Mouse (Mus musculus) midbrain, embryonic 10.5 days (tissue): ENCODE measurements around the gene Hpdl. TPM values are rescaled to one million over a fixed set of nuclear protein-coding genes. Genes with fewer than 3 reads are reported as not detected.
"Not testable (repeated sequence)": the region's sequence is repeated elsewhere in the genome, so short reads cannot be mapped to it uniquely, and the experiment has no call there.

Source experiments
- DNase-seq: peaks from one replicate; pipeline ENCODE4 v3.0.0-alpha.2; 2017; ENCODE audit warnings: low spot score
- H3K27ac ChIP-seq: fragments of 300-500 bp; sonication (generic); replicated peaks from 2 replicates; pipeline ENCODE4 v1.5.1; 2016; ENCODE audit warnings: mild to moderate bottlenecking
- H3K27me3 ChIP-seq: fragments of 300-500 bp; sonication (generic); 2 replicates; pipeline ENCODE4 v1.6.1; 2016; ENCODE audit warnings: low read depth, mild to moderate bottlenecking; ENCODE audit not compliant: poor library complexity, severe bottlenecking
- H3K36me3 ChIP-seq: fragments of 300-500 bp; sonication (generic); 2 replicates; pipeline ENCODE4 v1.6.1; 2016; ENCODE audit warnings: mild to moderate bottlenecking, moderate library complexity
- H3K4me1 ChIP-seq: fragments of 300-500 bp; sonication (generic); 2 replicates; pipeline ENCODE4 v1.6.1; 2016
- H3K4me3 ChIP-seq: fragments of 300-500 bp; sonication (generic); 2 replicates; pipeline ENCODE4 v1.5.1; 2016; ENCODE audit warnings: mild to moderate bottlenecking, moderate library complexity
- H3K9me3 ChIP-seq: fragments of 300-500 bp; sonication (generic); replicated peaks from 2 replicates; pipeline ENCODE4 v1.6.1; 2016; ENCODE audit warnings: mild to moderate bottlenecking
- WGBS: fragments of 180-500 bp; shearing (Covaris S2); methylation state at CpG from one replicate; pipeline ENCODE4 v1.1.7; 2016; 5-methylcytosine and 5-hydroxymethylcytosine counted together
- polyA plus RNA-seq: library from polyadenylated mRNA; unstranded; fragments of >200 nt; fragmentation: Nextera tagmentation; extraction: Ambion mirVana; gene quantifications from 2 replicates; pipeline ENCODE4 v1.2.1, GENCODE M21; 2016

Gene Hpdl
- 1.0 and 1.2 TPM in 2 replicates for polyA plus RNA-seq

- Histone ChIP-seq H3K9me3 (no peaks in the 10 kb centered on the region), H3K27me3 (peaks cover 42% of the 10 kb centered on the region), H3K27ac (peak within 1 kb of the TSS; percentile 71), H3K4me3 (peak within 1 kb of the TSS; percentile 55), H3K36me3 (peaks cover 19% of the 10 kb centered on the region), H3K4me1 (peaks cover 37% of the 10 kb centered on the region)
- 11% methylated on average over 9 of the region's 9 CpGs for WGBS
- no peak for DNase-seq
Observed at GRCm38 (mm10) chr4:116821694-116822016, at the start of gene Hpdl. Hpdl (minus strand) TSS chr4:116821707.

GRCm38 (mm10) chr4:116869898-116870297 lies 48.4 kb upstream of the Hpdl start:
- Histone ChIP-seq H3K36me3 (no peaks in the 10 kb centered on the region), H3K4me1 (no peaks in the 10 kb centered on the region), H3K4me3 (no peak overlapping the region), H3K27ac (no peak overlapping the region), H3K9me3 (no peaks in the 10 kb centered on the region), H3K27me3 (no peaks in the 10 kb centered on the region)
- 77% methylated on average over 3 of the region's 3 CpGs for WGBS
- no peak for DNase-seq

- DNase-seq, result no peak
- Histone ChIP-seq H3K27me3 (no peaks in the 10 kb centered on the region), H3K4me1 (no peaks in the 10 kb centered on the region), H3K9me3 (no peaks in the 10 kb centered on the region), H3K27ac (no peak overlapping the region), H3K4me3 (no peak overlapping the region), H3K36me3 (no peaks in the 10 kb centered on the region)
- WGBS, result 77% methylated on average over 8 of the region's 8 CpGs
Observed at GRCm38 (mm10) chr4:116862023-116862422, 40.5 kb upstream of the Hpdl start.

GRCm38 (mm10) chr4:116859711-116860110 lies 38.2 kb upstream of the Hpdl start:
- 79% methylated on average over 5 of the region's 5 CpGs for WGBS
- Histone ChIP-seq H3K9me3 (no peaks in the 10 kb centered on the region), H3K4me1 (peaks cover 10% of the 10 kb centered on the region), H3K4me3 (no peak overlapping the region), H3K27ac (no peak overlapping the region), H3K27me3 (no peaks in the 10 kb centered on the region), H3K36me3 (no peaks in the 10 kb centered on the region)
- no peak for DNase-seq

GRCm38 (mm10) chr4:116857203-116857602 lies 35.7 kb upstream of the Hpdl start:
- peaks cover 25% of the 10 kb centered on the region for H3K4me1 ChIP-seq
- H3K4me3 ChIP-seq, result no peak overlapping the region
- no peaks in the 10 kb centered on the region for H3K27me3 ChIP-seq
- no peaks in the 10 kb centered on the region for H3K36me3 ChIP-seq
- no peak overlapping the region for H3K27ac ChIP-seq
- DNase-seq, result no peak
- no peaks in the 10 kb centered on the region for H3K9me3 ChIP-seq
- 87% methylated on average over 10 of the region's 10 CpGs for WGBS

GRCm38 (mm10) chr4:116854286-116854685 lies 32.8 kb upstream of the Hpdl start:
- Histone ChIP-seq H3K27me3 (no peaks in the 10 kb centered on the region), H3K9me3 (no peaks in the 10 kb centered on the region), H3K4me3 (no peak overlapping the region), H3K27ac (peak overlapping the region; percentile 60), H3K4me1 (peaks cover 25% of the 10 kb centered on the region), H3K36me3 (no peaks in the 10 kb centered on the region)
- peak; percentile 32 for DNase-seq
- WGBS, result 16% methylated on average over 2 of the region's 2 CpGs

GRCm38 (mm10) chr4:116849901-116850300 lies 28.4 kb upstream of the Hpdl start:
- Histone ChIP-seq H3K4me1 (peaks cover 17% of the 10 kb centered on the region), H3K27me3 (no peaks in the 10 kb centered on the region), H3K27ac (no peak overlapping the region), H3K9me3 (no peaks in the 10 kb centered on the region), H3K4me3 (no peak overlapping the region), H3K36me3 (no peaks in the 10 kb centered on the region)
- DNase-seq, result no peak
- 89% methylated on average over 3 of the region's 3 CpGs for WGBS

- DNase-seq, result no peak
- WGBS, result 92% methylated on average over 3 of the region's 3 CpGs
- H3K36me3 ChIP-seq, result no peaks in the 10 kb centered on the region
- H3K9me3 ChIP-seq, result no peaks in the 10 kb centered on the region
- peaks cover 4% of the 10 kb centered on the region for H3K4me1 ChIP-seq
- no peak overlapping the region for H3K27ac ChIP-seq
- peaks cover 7% of the 10 kb centered on the region for H3K27me3 ChIP-seq
- no peak overlapping the region for H3K4me3 ChIP-seq
Observed at GRCm38 (mm10) chr4:116844324-116844723, 22.8 kb upstream of the Hpdl start.

- 93% methylated on average over 6 of the region's 6 CpGs for WGBS
- no peak for DNase-seq
- Histone ChIP-seq H3K4me1 (peaks cover 13% of the 10 kb centered on the region), H3K4me3 (no peak overlapping the region), H3K27me3 (peaks cover 11% of the 10 kb centered on the region), H3K27ac (no peak overlapping the region), H3K9me3 (no peaks in the 10 kb centered on the region), H3K36me3 (no peaks in the 10 kb centered on the region)
Observed at GRCm38 (mm10) chr4:116840841-116841240, 19.3 kb upstream of the Hpdl start.

- Histone ChIP-seq H3K4me1 (peaks cover 13% of the 10 kb centered on the region), H3K27me3 (peaks cover 11% of the 10 kb centered on the region), H3K4me3 (peak overlapping the region; percentile 12; the same call in 1 of the 2 replicates)
- WGBS, result 41% methylated on average over 23 of the region's 29 CpGs
- not testable (repeated sequence) for H3K36me3 ChIP-seq, DNase-seq, H3K27ac ChIP-seq, H3K9me3 ChIP-seq
Observed at GRCm38 (mm10) chr4:116840096-116840495, 18.6 kb upstream of the Hpdl start.

- DNase-seq, result peak; percentile 31
- H3K27ac ChIP-seq, result 0 out of 2 replicates have a peak overlapping the region, but pooled peaks have one; percentile 42
- H3K9me3 ChIP-seq, result no peaks in the 10 kb centered on the region
- H3K4me3 ChIP-seq, result no peak overlapping the region
- no peaks in the 10 kb centered on the region for H3K36me3 ChIP-seq
- peaks cover 13% of the 10 kb centered on the region for H3K4me1 ChIP-seq
- H3K27me3 ChIP-seq, result peaks cover 11% of the 10 kb centered on the region
- WGBS, result 17% methylated on average over 2 of the region's 2 CpGs
Observed at GRCm38 (mm10) chr4:116838999-116839398, 17.5 kb upstream of the Hpdl start.

- WGBS, result 13% methylated on average over 6 of the region's 6 CpGs
- no peaks in the 10 kb centered on the region for H3K9me3 ChIP-seq
- H3K4me1 ChIP-seq, result peaks cover 47% of the 10 kb centered on the region
- H3K36me3 ChIP-seq, result no peaks in the 10 kb centered on the region
- no peaks in the 10 kb centered on the region for H3K27me3 ChIP-seq
- H3K27ac ChIP-seq, result peak overlapping the region; percentile 84
- peak; percentile 60 for DNase-seq
- peak overlapping the region; percentile 10; the same call in 1 of the 2 replicates for H3K4me3 ChIP-seq
Observed at GRCm38 (mm10) chr4:116830070-116830368, 8.5 kb upstream of the Hpdl start.

GRCm38 (mm10) chr4:116829364-116830069 lies 8.0 kb upstream of the Hpdl start:
- H3K27ac ChIP-seq, result peak overlapping the region; percentile 84
- peak overlapping the region; percentile 10; the same call in 1 of the 2 replicates for H3K4me3 ChIP-seq
- no peaks in the 10 kb centered on the region for H3K27me3 ChIP-seq
- peak; percentile 29 for DNase-seq
- WGBS, result 42% methylated on average over 6 of the region's 6 CpGs
- H3K9me3 ChIP-seq, result no peaks in the 10 kb centered on the region
- no peaks in the 10 kb centered on the region for H3K36me3 ChIP-seq
- H3K4me1 ChIP-seq, result peaks cover 52% of the 10 kb centered on the region
